Mouse (Mus musculus) neutrophil, adult 5-6 weeks (primary cell): ENCODE data around the gene Vwa8. TPM values are rescaled to one million over a fixed set of nuclear protein-coding genes. Genes with fewer than 3 reads are reported as not detected.

ENCODE experiments used
- ATAC-seq: fragments of 151-379, 151-347 bp; 2 replicates; pipeline ENCODE4 v1.8.0; 2017; ENCODE audit warnings: mild to moderate bottlenecking, moderate TSS enrichment; ENCODE audit not compliant: insufficient number of reproducible peaks, poor library complexity, low FRiP score, severe bottlenecking; ENCODE audit errors: extremely low read depth
- total RNA-seq: library from RNA; stranded (forward); fragments of 200-1000 nt; gene quantifications from 2 replicates; pipeline ENCODE4 v1.2.3, GENCODE M21; 2017

Vwa8 gene
- total RNA-seq, 1 experiment from 2014 or later: 11.2 TPM

- ATAC-seq: no peak
Observed at GRCm38 (mm10) chr14:79200133-79200891, 351.5 kb downstream of the Vwa8 start.

GRCm38 (mm10) chr14:79200892-79201285, 352.0 kb downstream of the Vwa8 start:
- no peak for ATAC-seq

GRCm38 (mm10) chr14:79202722-79203362, 354.0 kb downstream of the Vwa8 start:
- no peak for ATAC-seq

GRCm38 (mm10) chr14:79203496-79204158, 354.8 kb downstream of the Vwa8 start:
- ATAC-seq: no peak

- no peak for ATAC-seq
Observed at GRCm38 (mm10) chr14:79204866-79205265, 356.0 kb downstream of the Vwa8 start.

- ATAC-seq: no peak
Observed at GRCm38 (mm10) chr14:79206210-79206609, 357.4 kb downstream of the Vwa8 start.

GRCm38 (mm10) chr14:79208468-79208867, 359.6 kb downstream of the Vwa8 start:
- no peak for ATAC-seq

- no peak for ATAC-seq
Observed at GRCm38 (mm10) chr14:79209813-79210212, 361.0 kb downstream of the Vwa8 start.

- ATAC-seq: no peak
Observed at GRCm38 (mm10) chr14:79212380-79212991, 363.6 kb downstream of the Vwa8 start.

GRCm38 (mm10) chr14:79214129-79214528, 365.3 kb downstream of the Vwa8 start:
- ATAC-seq: no peak

GRCm38 (mm10) chr14:79214660-79215249, 365.9 kb downstream of the Vwa8 start:
- ATAC-seq: no peak

GRCm38 (mm10) chr14:79216366-79216765, 367.5 kb downstream of the Vwa8 start:
- no peak for ATAC-seq

- ATAC-seq: no peak
Observed at GRCm38 (mm10) chr14:79223431-79224036, 374.7 kb downstream of the Vwa8 start.

GRCm38 (mm10) chr14:79225458-79225857, 376.6 kb downstream of the Vwa8 start:
- ATAC-seq: no peak

- ATAC-seq: no peak
Observed at GRCm38 (mm10) chr14:79226056-79226455, 377.2 kb downstream of the Vwa8 start.

- ATAC-seq: no peak
Observed at GRCm38 (mm10) chr14:79226741-79227140, 377.9 kb downstream of the Vwa8 start.

- no peak for ATAC-seq
Observed at GRCm38 (mm10) chr14:79227955-79228354, 379.1 kb downstream of the Vwa8 start.

GRCm38 (mm10) chr14:79231677-79232076, 382.8 kb downstream of the Vwa8 start:
- ATAC-seq: no peak

- ATAC-seq: peak; percentile 24; the same call in 1 of the 2 replicates
Observed at GRCm38 (mm10) chr14:79233697-79234096, 384.8 kb downstream of the Vwa8 start.
